Mouse (Mus musculus): Measurements from ENCODE around the gene Ppil1.

- peak; percentile 71 for TF ChIP-seq EP300 (IDR thresholded peaks at IDR 0.05; ENCODE audit: insufficient read depth, low read depth, low read length)
- TF ChIP-seq POLR2A (IDR thresholded peaks at IDR 0.05; ENCODE audit: insufficient read depth, low read depth, low read length) = peak; percentile 36; the same call in 1 of the 2 replicates
- TF ChIP-seq CTCF (IDR thresholded peaks at IDR 0.05) = no peak
These were observed 10.3 kb downstream of the Ppil1 start for GRCm38 (mm10) chr17:29253684-29254083.
